Mouse (Mus musculus) olfactory bulb, adult 2 months (tissue): ENCODE measurements around the gene Nxpe5.

Experiments
- CTCF ChIP-seq: fragments of 200-500 bp; IDR thresholded peaks from 2 replicates; pipeline ENCODE4 v1.5.1; 2012; ENCODE audit warnings: low read depth, mild to moderate bottlenecking, low read length, moderate library complexity; ENCODE audit not compliant: insufficient read depth
- POLR2A ChIP-seq: fragments of 200-500 bp; IDR thresholded peaks from 2 replicates; pipeline ENCODE4 v1.6.1; 2012; ENCODE audit warnings: mild to moderate bottlenecking, low read depth, low read length, moderate library complexity; ENCODE audit not compliant: insufficient read depth

DNA sequence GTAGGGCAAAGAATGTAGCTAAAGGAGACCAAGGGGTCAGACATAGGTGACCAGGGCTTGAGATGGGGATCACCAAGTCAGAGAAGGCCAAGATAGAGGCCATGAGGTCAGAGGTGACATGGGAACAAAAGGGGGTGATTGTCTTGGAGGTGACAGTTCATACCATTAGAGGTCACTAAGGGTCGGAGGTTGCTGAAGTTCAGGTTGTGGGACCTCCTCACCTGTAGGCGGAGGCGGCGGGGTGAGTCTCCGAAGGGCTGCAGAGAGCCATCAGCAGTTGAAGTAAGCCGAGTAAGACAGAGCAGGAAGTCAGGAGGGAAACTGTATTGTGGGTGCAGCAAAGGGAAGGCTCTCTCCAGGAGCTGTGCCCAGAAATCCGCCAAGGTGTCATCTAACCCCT is 52.3 kb downstream of the Nxpe5 start:
- TF ChIP-seq CTCF = no peak
- no peak for TF ChIP-seq POLR2A
